Mouse (Mus musculus) G1E (cell line): ENCODE data around the gene Nos1.

Source experiments
- CTCF ChIP-seq: IDR thresholded peaks from 2 replicates; pipeline ENCODE4 v1.5.1; 2012; ENCODE audit warnings: low read depth, low read length, inconsistent platforms, mixed read lengths
- GATA1 ChIP-seq: IDR thresholded peaks from 2 replicates; pipeline ENCODE4 v1.6.1; 2012; ENCODE audit warnings: borderline replicate concordance, low read length, inconsistent platforms, mixed read lengths
- POLR2AphosphoS5 ChIP-seq: IDR thresholded peaks from 2 replicates; pipeline ENCODE4 v1.6.1; 2012; ENCODE audit warnings: low read depth, low read length, inconsistent platforms; ENCODE audit not compliant: insufficient replicate concordance

DNA sequence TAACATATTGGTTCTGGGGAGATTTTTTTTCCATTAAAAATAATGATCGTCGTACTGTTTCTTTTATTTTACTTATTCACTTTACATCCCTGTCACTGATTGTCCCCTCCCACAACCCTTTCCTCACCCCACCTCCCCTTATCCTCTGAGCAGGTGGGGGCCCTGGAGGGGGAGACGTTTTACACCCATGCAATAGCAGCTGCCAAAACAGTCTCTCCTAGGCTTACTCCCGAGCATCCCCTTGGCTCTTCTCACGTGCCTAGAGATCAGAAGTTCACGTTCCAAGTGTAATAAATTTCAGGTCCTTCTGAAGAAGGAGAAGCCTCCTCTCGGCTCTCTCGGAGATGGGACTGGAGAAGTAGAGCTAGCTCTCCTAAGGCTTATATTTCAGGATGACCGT, 20.0 kb downstream of the Nos1 start:
- TF ChIP-seq CTCF = no peak
- no peak for TF ChIP-seq GATA1
- TF ChIP-seq POLR2AphosphoS5 = no peak
